Mouse (Mus musculus): ENCODE data around the gene Tspear. TPM values are rescaled to one million over a fixed set of nuclear protein-coding genes. Genes with fewer than 3 reads are reported as not detected.
A peak's percentile ranks its signal among the peaks of the same experiment; 100 is the strongest.
"Not testable (repeated sequence)": the region's sequence is repeated elsewhere in the genome, so short reads cannot be mapped to it uniquely, and the experiment has no call there.

Gene Tspear
- polyA plus RNA-seq, 1 experiment from 2014 or later = 0.65 TPM

DNA sequence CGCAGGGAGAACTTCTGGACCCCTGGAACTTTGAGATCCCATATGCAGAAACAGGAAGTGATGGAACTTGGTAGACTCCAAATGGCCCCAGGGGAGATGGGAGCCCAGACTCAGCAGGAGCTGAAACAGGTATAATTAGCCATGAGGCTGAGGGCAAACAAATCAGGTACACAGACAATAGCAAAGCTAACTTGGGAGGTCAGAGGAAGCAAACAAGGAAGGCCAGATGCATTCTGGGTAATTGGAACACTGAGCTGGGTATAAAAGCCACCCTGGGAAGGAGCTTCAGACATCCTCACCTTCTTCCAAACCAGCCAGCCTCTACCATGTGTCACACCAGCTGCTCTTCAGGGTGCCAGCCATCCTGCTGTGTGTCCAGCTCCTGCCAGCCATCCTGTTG lies 33.9 kb downstream of the Tspear start, which contains the start of gene Krtap12-1:
Gene Krtap12-1 (plus strand): TSS at position 301 of the 400 bp plus-strand sequence.
- not testable (repeated sequence) for H3K9me3 ChIP-seq (replicated peaks); H3K4me3 ChIP-seq; H3K4me1 ChIP-seq; H3K9ac ChIP-seq; ATAC-seq; H3K4me2 ChIP-seq; H3K27ac ChIP-seq; H3K27me3 ChIP-seq; H3K36me3 ChIP-seq (ENCODE audit: poor library complexity, severe bottlenecking)
- 93% methylated on average over 1 of the region's 1 CpGs for WGBS

DNA sequence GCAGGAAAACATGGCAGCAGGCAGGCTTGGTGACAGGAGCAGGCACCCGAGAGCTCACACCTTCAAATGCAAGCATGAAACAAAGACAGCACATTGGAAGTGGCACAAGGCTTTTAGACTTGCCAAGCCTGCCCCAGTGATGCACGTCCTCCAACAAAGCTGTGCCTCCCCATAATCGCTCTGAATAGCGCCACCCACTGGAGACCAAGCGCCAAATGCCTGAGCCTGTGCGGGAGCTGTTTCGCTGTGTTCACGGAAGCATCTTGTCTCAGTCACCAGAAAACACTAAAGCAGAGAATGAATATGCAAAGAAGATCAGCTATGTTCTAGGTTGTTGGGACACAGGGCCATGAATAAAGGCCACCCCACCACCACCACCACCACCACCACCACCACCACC lies 38.5 kb downstream of the Tspear start:
- Histone ChIP-seq H3K27me3 (no peaks in the 10 kb centered on the region; the same call in 1 of the 2 replicates), H3K4me3 (no peak overlapping the region), H3K27ac (no peak overlapping the region), H3K9ac (no peak overlapping the region), H3K9me3 (replicated peaks) (peaks cover 7% of the 10 kb centered on the region), H3K4me2 (no peak overlapping the region), H3K4me1 (no peaks in the 10 kb centered on the region), H3K36me3 (ENCODE audit: poor library complexity, severe bottlenecking) (no peaks in the 10 kb centered on the region)
- no peak for ATAC-seq
- WGBS = 72% methylated on average over 8 of the region's 8 CpGs

DNA sequence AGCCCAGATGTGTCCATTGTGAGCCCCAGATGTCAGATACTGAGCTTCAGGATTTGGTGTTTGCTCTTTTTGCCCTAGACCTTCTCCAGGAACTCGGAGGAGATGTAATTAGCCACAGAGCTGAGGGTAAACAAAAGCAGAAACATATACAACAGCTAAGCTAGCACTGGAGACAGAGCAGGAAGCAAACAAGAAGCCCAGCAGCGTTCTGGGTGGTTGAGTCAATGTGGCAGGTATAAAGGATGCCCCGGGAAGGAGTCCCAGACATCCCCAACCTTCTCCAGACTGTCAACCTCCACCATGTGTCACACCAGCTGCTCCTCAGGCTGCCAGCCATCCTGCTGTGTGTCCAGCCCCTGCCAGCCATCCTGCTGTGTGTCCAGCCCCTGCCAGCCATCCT lies 39.8 kb downstream of the Tspear start, which contains the start of gene Gm10100:
Gene Gm10100 (plus strand): TSS at position 301 of the 400 bp plus-strand sequence.
- H3K9ac ChIP-seq = no peak within 1 kb of the TSS
- no peak within 1 kb of the TSS for H3K4me2 ChIP-seq
- H3K36me3 ChIP-seq (ENCODE audit: poor library complexity, severe bottlenecking) = no peaks in the 10 kb centered on the region
- H3K4me1 ChIP-seq = no peaks in the 10 kb centered on the region
- no peak within 1 kb of the TSS for H3K27ac ChIP-seq
- 46% methylated on average over 3 of the region's 3 CpGs for WGBS
- no peak within 1 kb of the TSS for H3K4me3 ChIP-seq
- H3K9me3 ChIP-seq (replicated peaks) = no peaks in the 10 kb centered on the region
- H3K27me3 ChIP-seq = no peaks in the 10 kb centered on the region; the same call in 1 of the 2 replicates
- ATAC-seq = no peak

DNA sequence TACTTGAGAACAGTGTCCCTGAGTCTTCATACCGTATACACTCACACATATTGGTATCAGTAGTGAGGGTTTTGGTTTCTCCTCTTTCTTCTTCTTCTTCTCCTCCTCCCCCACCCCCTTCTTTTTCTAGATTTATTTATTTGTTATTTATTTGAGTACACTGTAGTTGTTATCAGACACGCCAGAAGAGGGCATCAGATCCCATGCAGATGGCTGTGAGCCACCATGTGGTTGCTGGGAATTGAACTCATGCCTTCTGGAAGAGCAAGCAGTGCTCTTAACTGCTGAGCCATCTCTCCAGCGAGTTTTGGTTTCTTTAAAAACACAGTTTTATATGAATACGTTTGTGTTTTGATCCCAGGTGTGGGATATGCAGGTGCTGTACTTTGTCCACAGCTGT lies 41.9 kb downstream of the Tspear start:
- Histone ChIP-seq H3K27ac (no peak overlapping the region), H3K4me2 (no peak overlapping the region), H3K27me3 (no peaks in the 10 kb centered on the region; the same call in 1 of the 2 replicates), H3K36me3 (ENCODE audit: poor library complexity, severe bottlenecking) (no peaks in the 10 kb centered on the region), H3K4me1 (no peaks in the 10 kb centered on the region), H3K9me3 (replicated peaks) (no peaks in the 10 kb centered on the region), H3K4me3 (no peak overlapping the region), H3K9ac (no peak overlapping the region)
- no peak for ATAC-seq
- WGBS = 72% methylated on average over 4 of the region's 4 CpGs

DNA sequence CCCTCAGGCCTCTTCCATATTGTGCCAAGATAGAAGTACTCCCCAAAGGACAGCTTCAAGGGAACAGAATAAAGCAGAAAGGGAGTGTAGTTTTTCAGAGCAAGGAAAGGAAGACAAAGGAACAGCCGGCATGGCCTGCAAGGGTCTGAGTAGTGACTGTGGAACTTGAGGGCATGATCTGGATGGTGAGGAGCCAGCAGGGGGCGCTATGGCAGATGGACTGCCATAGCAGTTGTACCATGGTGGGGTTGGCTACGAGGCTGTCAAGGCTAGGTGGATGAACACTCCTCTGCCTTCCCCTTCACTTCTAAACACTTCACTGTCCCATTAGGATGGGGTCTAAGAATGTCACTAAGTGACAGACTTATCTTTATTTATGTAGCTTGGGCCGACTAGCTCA lies 42.9 kb downstream of the Tspear start:
- 56% methylated on average over 4 of the region's 4 CpGs for WGBS
- no peak for ATAC-seq
- no peaks in the 10 kb centered on the region; the same call in 1 of the 2 replicates for H3K9me3 ChIP-seq (replicated peaks)
- H3K4me1 ChIP-seq = no peaks in the 10 kb centered on the region
- no peak overlapping the region for H3K4me3 ChIP-seq
- no peaks in the 10 kb centered on the region for H3K36me3 ChIP-seq (ENCODE audit: poor library complexity, severe bottlenecking)
- no peaks in the 10 kb centered on the region; the same call in 1 of the 2 replicates for H3K27me3 ChIP-seq
- H3K4me2 ChIP-seq = no peak overlapping the region
- H3K27ac ChIP-seq = no peak overlapping the region
- no peak overlapping the region for H3K9ac ChIP-seq

DNA sequence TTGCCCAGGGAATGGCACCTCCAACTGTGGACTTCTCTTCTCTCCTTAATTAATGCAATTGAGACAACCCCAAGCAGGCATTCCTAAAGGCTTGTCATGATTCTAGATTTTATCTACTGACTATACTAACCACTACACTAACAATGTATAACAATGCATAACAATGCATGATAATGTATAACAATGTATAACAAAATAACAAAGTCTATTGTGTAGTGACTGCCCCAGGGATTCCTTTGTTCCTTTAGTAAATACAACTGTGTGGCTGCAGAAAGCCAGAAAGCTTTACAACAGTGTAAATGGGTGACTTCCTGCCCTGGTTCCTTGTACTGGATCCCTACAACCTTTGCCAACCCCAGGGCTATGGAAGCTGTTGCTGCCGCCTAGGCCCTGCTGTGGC lies 49.6 kb downstream of the Tspear start:
- no peaks in the 10 kb centered on the region for H3K27me3 ChIP-seq
- WGBS = 96% methylated on average over 1 of the region's 1 CpGs
- no peak for ATAC-seq
- no peaks in the 10 kb centered on the region; the same call in 1 of the 2 replicates for H3K9me3 ChIP-seq (replicated peaks)
- no peak overlapping the region for H3K4me2 ChIP-seq
- no peak overlapping the region for H3K9ac ChIP-seq
- H3K27ac ChIP-seq = no peak overlapping the region
- H3K4me3 ChIP-seq = no peak overlapping the region
- H3K4me1 ChIP-seq = no peaks in the 10 kb centered on the region
- no peaks in the 10 kb centered on the region for H3K36me3 ChIP-seq (ENCODE audit: poor library complexity, severe bottlenecking)

DNA sequence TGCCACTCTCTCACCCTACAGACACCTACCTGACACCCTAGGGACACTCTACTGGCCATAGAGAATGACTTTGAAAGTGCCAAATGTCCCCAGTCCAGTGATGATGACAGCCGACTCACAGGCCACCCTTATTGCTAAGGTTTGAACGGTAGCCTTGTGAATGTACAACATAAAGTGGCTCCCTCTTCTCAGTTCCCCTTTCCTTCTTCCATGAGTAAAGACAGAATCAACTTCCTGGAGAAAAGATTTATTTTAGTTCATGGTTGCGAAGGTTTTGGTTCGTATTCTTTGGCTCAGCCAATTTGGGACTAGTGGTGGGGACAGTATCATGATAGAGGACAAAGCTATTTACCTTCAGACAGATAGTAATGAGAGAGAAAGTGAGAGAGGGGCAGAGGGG lies 52.6 kb downstream of the Tspear start:
- Histone ChIP-seq H3K27ac (no peak overlapping the region), H3K27me3 (no peaks in the 10 kb centered on the region), H3K4me1 (no peaks in the 10 kb centered on the region), H3K4me3 (no peak overlapping the region), H3K36me3 (ENCODE audit: poor library complexity, severe bottlenecking) (no peaks in the 10 kb centered on the region), H3K9ac (no peak overlapping the region), H3K4me2 (no peak overlapping the region), H3K9me3 (replicated peaks) (no peaks in the 10 kb centered on the region; the same call in 1 of the 2 replicates)
- WGBS = 97% methylated on average over 4 of the region's 4 CpGs
- ATAC-seq = no peak

DNA sequence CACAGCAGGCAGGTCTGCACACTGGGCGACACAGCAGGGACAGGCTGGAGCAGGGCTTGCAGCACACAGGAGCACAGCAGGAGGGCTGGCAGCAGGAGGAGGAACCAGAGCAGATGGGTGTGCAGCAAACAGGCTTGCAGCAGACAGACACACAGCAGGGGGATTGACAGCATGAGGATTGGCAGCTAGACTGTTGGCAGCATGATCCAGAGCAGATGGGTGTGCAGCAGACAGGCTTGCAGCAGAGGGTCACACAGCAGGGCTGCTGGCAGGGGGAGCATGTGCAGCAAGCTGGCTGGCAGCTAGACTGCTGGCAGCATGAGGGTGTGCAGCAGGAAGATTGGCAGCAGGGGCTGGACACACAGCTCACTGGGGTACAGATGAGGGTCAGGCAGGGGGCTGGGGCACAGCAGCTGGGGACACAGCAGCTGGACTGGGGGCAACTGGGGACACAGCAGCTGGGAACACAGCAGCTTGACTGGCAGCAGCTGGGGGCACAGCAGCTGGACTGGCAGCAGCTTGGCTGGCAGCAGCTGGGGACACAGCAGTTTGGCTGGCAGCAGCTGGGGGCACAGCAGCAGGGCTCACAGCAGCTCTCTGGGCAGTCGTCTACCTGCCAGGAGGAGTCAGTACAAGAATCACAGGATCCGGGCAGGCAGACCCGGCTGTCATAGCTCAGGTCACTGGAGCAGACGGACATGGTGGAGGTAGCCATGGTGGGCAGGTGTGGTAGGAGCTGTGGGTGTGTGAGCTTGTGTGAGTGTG lies 55.7 kb downstream of the Tspear start, which contains the start of gene Gm18596:
Gene Gm18596 (minus strand): TSS at position 715 of the 765 bp plus-strand sequence.
- not testable (repeated sequence) for H3K4me2 ChIP-seq; H3K4me3 ChIP-seq; H3K4me1 ChIP-seq; H3K9me3 ChIP-seq (replicated peaks); H3K36me3 ChIP-seq (ENCODE audit: poor library complexity, severe bottlenecking); ATAC-seq; H3K27me3 ChIP-seq; H3K9ac ChIP-seq
- WGBS = 42% methylated on average over 5 of the region's 5 CpGs
- H3K27ac ChIP-seq = peak within 1 kb of the TSS; percentile 19; the same call in 1 of the 2 replicates

DNA sequence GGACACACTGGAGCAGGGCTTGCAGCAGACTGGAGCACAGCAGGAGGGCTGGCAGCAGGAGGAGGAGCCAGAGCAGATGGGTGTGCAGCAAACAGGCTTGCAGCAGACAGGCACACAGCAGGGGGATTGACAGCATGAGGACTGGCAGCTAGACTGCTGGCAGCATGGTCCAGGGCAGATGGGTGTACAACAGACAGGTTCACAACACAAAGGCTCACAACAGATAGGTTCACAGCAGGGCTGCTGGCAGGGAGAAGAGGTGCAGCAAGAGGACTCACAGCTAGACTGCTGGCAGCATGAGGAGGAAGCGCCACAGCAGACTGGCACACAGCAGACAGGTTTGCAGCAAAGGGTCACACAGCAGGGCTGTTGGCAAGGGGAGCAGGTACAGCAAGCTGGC lies 64.3 kb downstream of the Tspear start:
- not testable (repeated sequence) for H3K4me1 ChIP-seq; H3K27ac ChIP-seq; H3K9me3 ChIP-seq (replicated peaks); ATAC-seq; H3K27me3 ChIP-seq; H3K9ac ChIP-seq; H3K4me2 ChIP-seq; H3K4me3 ChIP-seq; H3K36me3 ChIP-seq (ENCODE audit: poor library complexity, severe bottlenecking)
- 88% methylated on average over 1 of the region's 1 CpGs for WGBS

DNA sequence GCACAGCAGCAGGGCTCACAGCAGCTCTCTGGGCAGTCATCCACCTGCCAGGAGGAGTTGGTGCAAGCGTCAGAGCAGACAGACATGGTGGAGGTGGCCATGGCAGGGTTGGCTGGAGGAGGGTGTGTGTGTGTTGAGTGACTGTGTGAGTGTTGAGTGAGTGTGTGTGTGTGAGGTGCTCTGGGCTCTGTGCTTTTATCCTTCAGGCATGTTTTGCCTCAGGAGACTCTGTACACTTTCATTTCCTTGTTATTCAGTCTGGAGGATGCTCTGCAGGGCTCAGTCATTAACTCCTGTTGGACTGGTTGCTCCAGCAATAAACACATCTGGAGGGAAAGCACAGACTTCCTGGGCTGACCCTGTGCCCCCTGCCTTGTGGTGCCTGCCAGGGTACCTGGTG lies 64.9 kb downstream of the Tspear start, which contains the start of gene Gm9736:
Gene Gm9736 (minus strand): TSS at position 101 of the 400 bp plus-strand sequence.
- WGBS = 71% methylated on average over 1 of the region's 1 CpGs
- not testable (repeated sequence) for H3K4me1 ChIP-seq; H3K9me3 ChIP-seq (replicated peaks); ATAC-seq; H3K36me3 ChIP-seq (ENCODE audit: poor library complexity, severe bottlenecking); H3K27me3 ChIP-seq; H3K27ac ChIP-seq; H3K9ac ChIP-seq; H3K4me2 ChIP-seq; H3K4me3 ChIP-seq

DNA sequence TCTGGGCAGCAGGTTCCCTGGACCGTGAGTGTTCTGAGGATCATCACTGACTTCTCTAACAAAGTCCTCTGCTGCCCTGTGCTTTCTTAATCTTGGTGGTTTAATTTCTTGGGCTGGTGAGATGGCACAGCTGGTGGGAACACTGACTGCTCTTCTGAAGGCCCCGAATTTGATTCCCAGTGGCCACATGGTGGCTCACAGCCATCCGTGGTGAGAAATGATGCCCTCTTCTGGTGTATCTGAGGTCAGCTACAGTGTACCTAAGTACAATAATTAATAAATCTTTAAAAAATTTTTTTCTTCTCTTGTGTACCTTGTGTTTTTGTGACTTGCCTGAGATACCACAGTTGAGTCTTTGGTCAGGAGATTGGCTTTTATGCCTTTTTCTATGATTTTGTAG lies 65.9 kb downstream of the Tspear start:
- 69% methylated on average over 3 of the region's 3 CpGs for WGBS
- ATAC-seq; H3K36me3 ChIP-seq (ENCODE audit: poor library complexity, severe bottlenecking); H3K27ac ChIP-seq; H3K27me3 ChIP-seq; H3K9me3 ChIP-seq (replicated peaks); H3K9ac ChIP-seq; H3K4me2 ChIP-seq; H3K4me3 ChIP-seq; H3K4me1 ChIP-seq: not testable (repeated sequence)

DNA sequence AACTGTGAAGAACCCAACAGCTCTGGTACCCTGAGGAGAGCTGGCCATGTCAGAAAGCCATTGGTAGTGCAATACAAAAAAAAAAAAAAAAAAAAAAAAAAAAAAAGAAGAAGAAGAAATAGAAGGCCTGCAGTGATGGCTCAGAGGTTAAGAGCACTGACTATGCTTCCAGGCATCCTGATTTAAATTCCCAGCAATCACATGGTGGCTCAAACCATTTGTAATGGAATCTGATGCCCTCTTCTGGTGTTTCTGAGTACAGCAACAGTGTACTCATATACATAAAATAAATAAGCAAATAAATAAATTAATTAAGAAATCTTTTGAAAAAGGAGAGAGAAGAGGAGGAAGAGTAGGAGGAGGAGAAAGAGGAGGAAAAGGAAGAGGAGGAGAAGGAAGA lies 67.1 kb downstream of the Tspear start:
- Histone ChIP-seq H3K27me3 (no peaks in the 10 kb centered on the region), H3K4me1 (no peaks in the 10 kb centered on the region), H3K27ac (no peak overlapping the region), H3K4me2 (no peak overlapping the region), H3K9ac (no peak overlapping the region), H3K4me3 (no peak overlapping the region), H3K9me3 (replicated peaks) (no peaks in the 10 kb centered on the region), H3K36me3 (ENCODE audit: poor library complexity, severe bottlenecking) (no peaks in the 10 kb centered on the region)
- no peak for ATAC-seq

DNA sequence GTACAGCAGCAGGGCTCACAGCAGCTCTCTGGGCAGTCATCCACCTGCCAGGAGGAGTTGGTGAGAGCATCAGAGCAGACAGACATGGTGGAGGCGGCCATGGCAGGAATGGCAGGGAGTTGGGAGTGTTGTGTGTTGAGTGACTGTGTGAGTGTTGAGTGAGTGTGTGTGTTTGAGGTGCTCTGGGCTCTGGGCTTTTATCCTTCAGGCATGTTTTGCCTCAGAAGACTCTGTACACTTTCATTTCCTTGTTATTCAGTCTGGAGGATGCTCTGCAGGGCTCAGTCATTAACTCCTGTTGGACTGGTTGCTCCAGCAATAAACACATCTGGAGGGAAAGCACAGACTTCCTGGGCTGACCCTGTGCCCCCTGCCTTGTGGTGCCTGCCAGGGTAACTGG lies 73.2 kb downstream of the Tspear start, which contains the start of gene Gm3233:
Gene Gm3233 (minus strand): TSS at position 101 of the 400 bp plus-strand sequence.
- not testable (repeated sequence) for H3K4me1 ChIP-seq; H3K9ac ChIP-seq; ATAC-seq; H3K36me3 ChIP-seq (ENCODE audit: poor library complexity, severe bottlenecking); H3K27ac ChIP-seq; H3K27me3 ChIP-seq; H3K4me2 ChIP-seq; H3K9me3 ChIP-seq (replicated peaks); H3K4me3 ChIP-seq
- no CpG with 5 or more reads among the region's 1 CpGs for WGBS
